Mouse (Mus musculus) neural tube, embryonic 13.5 days (tissue): ENCODE data around the gene Gsdma. TPM values are rescaled to one million over a fixed set of nuclear protein-coding genes. Genes with fewer than 3 reads are reported as not detected.
A peak's percentile ranks its signal among the peaks of the same experiment; 100 is the strongest.
"Not testable (repeated sequence)": the region's sequence is repeated elsewhere in the genome, so short reads cannot be mapped to it uniquely, and the experiment has no call there.

Experiments used
- ATAC-seq: fragments of 200-750 bp; cut with Nextera tagmentation; 2 replicates; pipeline ENCODE4 v1.8.0; 2017; ENCODE audit warnings: low read depth, mild to moderate bottlenecking, moderate TSS enrichment, moderate library complexity
- H3K27ac ChIP-seq: fragments of 300-500 bp; sonication (generic); replicated peaks from 2 replicates; pipeline ENCODE4 v1.5.1; 2015; ENCODE audit warnings: moderate library complexity, mild to moderate bottlenecking, inconsistent platforms
- H3K27me3 ChIP-seq: fragments of 300-500 bp; sonication (generic); 2 replicates; pipeline ENCODE4 v1.6.1; 2015; ENCODE audit warnings: mild to moderate bottlenecking, inconsistent platforms
- H3K36me3 ChIP-seq: fragments of 300-500 bp; sonication (generic); 2 replicates; pipeline ENCODE4 v1.6.1; 2015; ENCODE audit warnings: mild to moderate bottlenecking, inconsistent platforms
- H3K4me1 ChIP-seq: fragments of 300-500 bp; sonication (generic); replicated peaks from 2 replicates; pipeline ENCODE4 v1.6.1; 2015; ENCODE audit warnings: inconsistent platforms
- H3K4me2 ChIP-seq: fragments of 300-500 bp; sonication (generic); 2 replicates; pipeline ENCODE4 v1.6.1; 2015; ENCODE audit warnings: inconsistent platforms, mild to moderate bottlenecking, moderate library complexity
- H3K4me3 ChIP-seq: fragments of 300-500 bp; sonication (generic); 2 replicates; pipeline ENCODE4 v1.5.1; 2015; ENCODE audit warnings: mild to moderate bottlenecking, inconsistent platforms
- H3K9ac ChIP-seq: fragments of 300-500 bp; sonication (generic); 2 replicates; pipeline ENCODE4 v1.6.1; 2015; ENCODE audit warnings: moderate library complexity, mild to moderate bottlenecking, inconsistent platforms
- H3K9me3 ChIP-seq: fragments of 300-500 bp; sonication (generic); 2 replicates; pipeline ENCODE4 v1.6.1; 2016; ENCODE audit warnings: inconsistent platforms
- WGBS: fragments of 180-500 bp; shearing (Covaris S2); methylation state at CpG from one replicate; pipeline ENCODE4 v1.1.7; 2015; 5-methylcytosine and 5-hydroxymethylcytosine counted together
- polyA plus RNA-seq: library from polyadenylated mRNA; unstranded; fragments of >200 nt; fragmentation: Nextera tagmentation; extraction: Ambion mirVana; gene quantifications from 2 replicates; pipeline ENCODE4 v1.2.1, GENCODE M21; 2015

The Gsdma gene
- polyA plus RNA-seq, 1 experiment from 2014 or later: not detected

- no peaks in the 10 kb centered on the region for H3K9me3 ChIP-seq
- no peak within 1 kb of the TSS for H3K4me3 ChIP-seq
- H3K9ac ChIP-seq: no peak within 1 kb of the TSS
- peaks cover 24% of the 10 kb centered on the region for H3K27me3 ChIP-seq
- no peaks in the 10 kb centered on the region for H3K36me3 ChIP-seq
- H3K4me1 ChIP-seq: no peaks in the 10 kb centered on the region
- no peak within 1 kb of the TSS for H3K27ac ChIP-seq
- ATAC-seq: no peak
- no peak within 1 kb of the TSS for H3K4me2 ChIP-seq
- 73% methylated on average over 2 of the region's 2 CpGs for WGBS
Measured at GRCm38 (mm10) chr11:98646459-98646858, 17.7 kb upstream of the Gsdma start, which contains the start of gene Gsdma2. Gene Gsdma2, plus strand, starts transcription at chr11:98646759.

DNA sequence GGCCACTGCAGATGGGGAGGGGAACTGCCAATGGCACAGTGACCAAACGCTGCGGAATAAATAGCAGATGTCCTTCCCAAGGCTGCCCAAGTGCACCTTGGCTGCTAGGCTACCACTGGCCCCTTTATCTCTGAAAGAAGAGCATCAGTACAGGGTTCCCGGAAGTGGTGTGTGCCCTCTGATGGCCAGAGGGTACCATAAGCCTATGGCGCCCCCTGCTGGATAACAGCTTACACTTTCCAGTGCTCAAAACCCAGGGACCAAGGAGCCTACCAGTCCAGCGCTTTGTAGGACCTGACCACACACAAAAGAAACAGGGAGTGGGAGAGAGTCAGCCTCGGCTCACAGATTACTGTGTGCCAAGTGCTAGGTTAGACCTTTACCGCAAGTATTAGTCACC lies 9.1 kb upstream of the Gsdma start:
- not testable (repeated sequence) for ATAC-seq, H3K36me3 ChIP-seq, H3K4me2 ChIP-seq, H3K27me3 ChIP-seq, H3K4me3 ChIP-seq, H3K9ac ChIP-seq, H3K4me1 ChIP-seq, H3K27ac ChIP-seq, H3K9me3 ChIP-seq
- WGBS: 10% methylated on average over 7 of the region's 7 CpGs

DNA sequence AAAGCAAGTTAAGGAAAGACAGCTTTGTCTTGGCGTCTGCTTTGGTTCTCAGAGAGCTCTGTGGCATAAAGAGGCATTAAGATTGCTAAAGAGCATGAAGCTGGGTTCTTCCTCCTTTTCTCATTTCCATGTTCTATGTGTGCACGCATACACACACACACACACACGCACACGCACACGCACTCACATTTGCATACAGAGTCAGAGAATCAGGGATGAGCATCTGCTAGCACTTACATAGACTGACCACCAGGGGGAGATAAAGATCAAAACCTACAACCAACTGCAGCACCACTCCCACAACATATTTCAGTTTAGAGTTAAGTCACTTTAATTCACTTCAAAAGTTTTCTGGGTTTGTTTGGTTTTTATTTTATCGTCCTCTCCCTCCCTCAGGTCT lies 3.6 kb upstream of the Gsdma start:
- H3K27ac ChIP-seq: no peak overlapping the region
- 0 out of 2 replicates have a peak overlapping the region, but pooled peaks have one; percentile 38 for H3K9ac ChIP-seq
- no peaks in the 10 kb centered on the region for H3K36me3 ChIP-seq
- ATAC-seq: peak; percentile 61; the same call in 1 of the 2 replicates
- H3K27me3 ChIP-seq: no peaks in the 10 kb centered on the region
- 0 out of 2 replicates have a peak, but pooled peaks cover 3% of the 10 kb centered on the region for H3K4me1 ChIP-seq
- H3K4me3 ChIP-seq: no peak overlapping the region
- no peaks in the 10 kb centered on the region for H3K9me3 ChIP-seq
- WGBS: 7% methylated on average over 6 of the region's 6 CpGs
- 0 out of 2 replicates have a peak overlapping the region, but pooled peaks have one; percentile 25 for H3K4me2 ChIP-seq

DNA sequence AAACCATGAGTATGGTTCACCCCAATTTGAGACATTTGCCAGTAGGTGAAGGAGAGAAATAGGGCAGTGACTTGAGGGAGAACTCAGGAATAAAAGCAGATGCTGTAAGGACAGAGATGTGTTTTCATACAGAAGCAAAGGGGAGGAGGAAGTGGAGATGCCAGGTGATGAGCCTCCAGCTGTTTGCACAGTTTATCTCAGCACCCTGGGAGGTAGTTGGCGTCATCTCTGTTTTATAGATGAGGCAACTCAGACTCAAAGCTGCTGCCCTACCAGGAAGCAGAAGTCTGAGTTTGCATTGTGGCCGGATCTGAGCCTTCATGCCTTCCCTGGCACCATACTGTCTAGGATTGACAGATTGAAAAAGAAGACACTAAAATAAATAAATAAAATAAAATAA lies 4.8 kb downstream of the Gsdma start:
- 68% methylated on average over 2 of the region's 2 CpGs for WGBS
- no peaks in the 10 kb centered on the region for H3K36me3 ChIP-seq
- no peak overlapping the region for H3K4me2 ChIP-seq
- peaks cover 35% of the 10 kb centered on the region for H3K27me3 ChIP-seq
- H3K9ac ChIP-seq: no peak overlapping the region
- no peaks in the 10 kb centered on the region for H3K4me1 ChIP-seq
- H3K9me3 ChIP-seq: no peaks in the 10 kb centered on the region
- no peak overlapping the region for H3K27ac ChIP-seq
- no peak for ATAC-seq
- H3K4me3 ChIP-seq: no peak overlapping the region

- H3K4me1 ChIP-seq: no peaks in the 10 kb centered on the region
- no peak overlapping the region for H3K4me2 ChIP-seq
- no peaks in the 10 kb centered on the region for H3K36me3 ChIP-seq
- H3K4me3 ChIP-seq: no peak overlapping the region
- H3K9me3 ChIP-seq: no peaks in the 10 kb centered on the region
- ATAC-seq: no peak
- H3K27me3 ChIP-seq: peaks cover 34% of the 10 kb centered on the region
- H3K9ac ChIP-seq: no peak overlapping the region
- WGBS: 82% methylated on average over 3 of the region's 3 CpGs
- no peak overlapping the region for H3K27ac ChIP-seq
Measured at GRCm38 (mm10) chr11:98671284-98671815, 7.2 kb downstream of the Gsdma start.

DNA sequence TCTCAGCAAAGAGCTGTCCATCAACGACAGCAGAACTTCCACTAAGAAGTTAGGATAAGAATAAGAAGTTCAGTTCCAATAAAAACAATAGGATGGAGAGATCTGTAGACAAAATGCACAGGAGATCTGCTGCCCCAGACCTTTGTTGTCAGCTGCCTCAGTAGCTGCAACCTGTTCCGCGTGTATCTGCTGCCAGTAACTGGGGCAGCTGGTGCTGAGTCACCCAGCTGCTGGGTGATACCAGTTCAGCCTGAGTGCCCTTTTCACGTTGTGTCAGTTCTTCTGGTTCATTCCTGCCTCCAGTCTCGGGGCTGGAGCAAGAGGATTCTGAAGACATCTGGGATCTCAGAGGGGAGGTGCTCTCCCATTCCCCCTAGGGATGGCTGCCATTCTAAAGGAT lies 7.7 kb downstream of the Gsdma start:
- no peaks in the 10 kb centered on the region for H3K9me3 ChIP-seq
- peaks cover 30% of the 10 kb centered on the region for H3K27me3 ChIP-seq
- H3K36me3 ChIP-seq: no peaks in the 10 kb centered on the region
- H3K4me2 ChIP-seq: no peak overlapping the region
- ATAC-seq: no peak
- 70% methylated on average over 5 of the region's 5 CpGs for WGBS
- H3K4me3 ChIP-seq: no peak overlapping the region
- no peak overlapping the region for H3K27ac ChIP-seq
- H3K4me1 ChIP-seq: no peaks in the 10 kb centered on the region
- no peak overlapping the region for H3K9ac ChIP-seq

- Histone ChIP-seq H3K27ac (no peak overlapping the region), H3K4me2 (no peak overlapping the region), H3K4me1 (no peaks in the 10 kb centered on the region), H3K9me3 (no peaks in the 10 kb centered on the region), H3K36me3 (no peaks in the 10 kb centered on the region), H3K27me3 (peaks cover 24% of the 10 kb centered on the region; the same call in 1 of the 2 replicates), H3K9ac (no peak overlapping the region), H3K4me3 (no peak overlapping the region)
- WGBS: 85% methylated on average over 5 of the region's 5 CpGs
- ATAC-seq: no peak
Measured at GRCm38 (mm10) chr11:98672482-98672881, 8.3 kb downstream of the Gsdma start.

- H3K4me2 ChIP-seq: peak overlapping the region; percentile 38
- 10% methylated on average over 7 of the region's 7 CpGs for WGBS
- not testable (repeated sequence) for H3K9ac ChIP-seq, H3K36me3 ChIP-seq, H3K9me3 ChIP-seq, H3K4me3 ChIP-seq, H3K4me1 ChIP-seq, H3K27ac ChIP-seq
- ATAC-seq: 0 out of 2 replicates have a peak, but pooled peaks have one; percentile 15
- H3K27me3 ChIP-seq: peaks cover 17% of the 10 kb centered on the region; the same call in 1 of the 2 replicates
Measured at GRCm38 (mm10) chr11:98673136-98673535, 9.0 kb downstream of the Gsdma start.

DNA sequence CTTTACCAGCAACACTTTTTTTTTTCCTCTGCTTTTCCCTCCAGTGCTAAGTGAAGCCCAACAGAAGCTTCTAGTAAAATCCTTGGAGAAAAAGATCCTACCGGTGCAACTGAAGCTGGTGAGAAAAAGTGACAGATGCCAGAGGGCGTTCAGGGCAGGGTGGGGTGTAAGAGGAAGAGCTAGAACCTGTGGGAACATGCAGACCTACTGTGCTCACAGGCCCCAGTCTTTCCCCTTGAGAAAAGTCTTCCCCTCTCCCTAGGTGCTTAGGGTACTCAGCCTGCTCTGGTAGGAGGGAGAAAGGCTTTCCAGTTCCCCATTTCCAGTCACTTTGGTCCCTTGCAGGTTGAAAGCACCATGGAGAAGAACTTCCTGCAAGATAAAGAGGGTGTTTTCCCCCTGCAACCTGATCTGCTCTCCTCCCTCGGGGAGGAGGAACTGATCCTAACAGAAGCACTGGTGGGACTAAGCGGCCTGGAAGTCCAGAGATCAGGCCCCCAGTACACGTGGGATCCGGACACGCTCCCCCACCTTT lies 11.7 kb downstream of the Gsdma start:
- H3K9ac ChIP-seq: no peak overlapping the region
- no peak overlapping the region for H3K27ac ChIP-seq
- no peak for ATAC-seq
- H3K4me2 ChIP-seq: no peak overlapping the region
- H3K36me3 ChIP-seq: no peaks in the 10 kb centered on the region
- no peaks in the 10 kb centered on the region for H3K9me3 ChIP-seq
- H3K27me3 ChIP-seq: 0 out of 2 replicates have a peak, but pooled peaks cover 3% of the 10 kb centered on the region
- WGBS: 49% methylated on average over 7 of the region's 7 CpGs
- H3K4me3 ChIP-seq: no peak overlapping the region
- H3K4me1 ChIP-seq: no peaks in the 10 kb centered on the region

- no peak overlapping the region for H3K9ac ChIP-seq
- H3K36me3 ChIP-seq: 0 out of 2 replicates have a peak, but pooled peaks cover 2% of the 10 kb centered on the region
- no peaks in the 10 kb centered on the region for H3K27me3 ChIP-seq
- no peak overlapping the region for H3K4me3 ChIP-seq
- H3K9me3 ChIP-seq: no peaks in the 10 kb centered on the region
- H3K27ac ChIP-seq: no peak overlapping the region
- WGBS: 93% methylated on average over 1 of the region's 1 CpGs
- H3K4me1 ChIP-seq: peaks cover 20% of the 10 kb centered on the region
- ATAC-seq: no peak
- no peak overlapping the region for H3K4me2 ChIP-seq
Measured at GRCm38 (mm10) chr11:98680023-98680422, 15.9 kb downstream of the Gsdma start.

DNA sequence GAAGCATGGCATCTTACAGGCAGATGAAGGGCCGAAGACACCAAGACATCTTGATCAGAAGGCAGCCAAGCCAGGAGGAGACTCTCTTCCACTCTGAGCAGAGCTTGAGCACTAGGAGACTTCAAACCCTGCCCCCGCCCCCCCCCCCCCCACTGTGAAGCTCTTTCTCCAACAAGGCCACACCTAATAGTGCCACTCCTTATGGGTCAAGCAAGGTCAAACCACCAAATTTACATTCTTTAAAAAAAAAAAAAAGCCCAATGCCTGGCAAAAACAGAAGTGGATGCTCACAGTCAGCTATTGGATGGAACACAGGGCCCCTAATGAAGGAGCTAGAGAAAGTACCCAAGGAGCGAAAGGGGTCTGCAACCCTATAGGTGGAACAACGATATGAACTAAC lies 16.4 kb downstream of the Gsdma start:
- H3K9me3 ChIP-seq, H3K27ac ChIP-seq, H3K27me3 ChIP-seq, H3K9ac ChIP-seq, H3K36me3 ChIP-seq, ATAC-seq, H3K4me2 ChIP-seq, H3K4me3 ChIP-seq: not testable (repeated sequence)
- H3K4me1 ChIP-seq: peaks cover 20% of the 10 kb centered on the region
- WGBS: 86% methylated on average over 4 of the region's 4 CpGs

DNA sequence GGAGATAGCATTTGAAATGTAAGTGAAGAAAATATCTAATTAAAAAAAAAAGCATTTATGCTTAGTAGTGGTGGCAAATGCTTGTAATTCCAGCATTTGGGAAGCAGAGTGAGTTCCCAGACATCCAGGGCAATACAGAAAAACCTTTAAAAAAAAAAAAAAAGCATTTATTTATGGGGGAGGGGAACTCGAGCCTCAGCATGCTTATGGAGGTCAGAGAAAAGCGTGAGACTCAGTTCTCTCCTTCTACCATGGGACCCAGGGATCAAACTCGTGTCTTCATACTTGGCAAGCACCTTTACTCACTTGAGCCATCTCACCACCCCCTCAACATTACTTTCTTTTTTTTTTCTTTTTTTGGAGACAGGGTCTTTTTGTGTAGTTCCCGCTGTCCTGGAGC lies 17.0 kb downstream of the Gsdma start:
- no peak overlapping the region for H3K9ac ChIP-seq
- no peak overlapping the region for H3K27ac ChIP-seq
- H3K9me3 ChIP-seq: no peaks in the 10 kb centered on the region
- H3K36me3 ChIP-seq: peaks cover 14% of the 10 kb centered on the region
- no peak overlapping the region; the same call in 1 of the 2 replicates for H3K4me2 ChIP-seq
- no peak overlapping the region for H3K4me3 ChIP-seq
- no peaks in the 10 kb centered on the region for H3K27me3 ChIP-seq
- no peak for ATAC-seq
- H3K4me1 ChIP-seq: peaks cover 20% of the 10 kb centered on the region
- 81% methylated on average over 4 of the region's 4 CpGs for WGBS
